In the genomic region with DNA sequence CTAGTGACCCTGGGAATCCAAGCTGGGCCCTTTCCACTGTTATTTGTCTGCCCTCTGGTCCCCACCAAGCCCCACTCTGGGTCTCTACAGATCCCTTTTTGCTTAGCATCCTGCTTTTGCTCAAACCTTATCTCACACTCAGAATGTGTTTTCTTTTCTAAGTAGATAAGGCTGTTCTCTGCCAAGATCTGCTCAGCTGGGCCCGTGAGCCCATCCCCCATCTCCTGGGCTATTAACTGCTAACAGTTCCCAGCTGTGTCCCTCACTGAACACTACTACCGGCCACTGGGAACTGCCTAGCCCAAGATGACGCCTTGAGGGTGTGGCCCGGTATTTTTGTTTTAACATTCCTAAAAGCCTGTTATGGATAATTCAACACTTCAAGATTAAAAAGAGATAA, we compare ENCODE assay signal across 8 mouse cellular contexts. TPM values are rescaled to one million over a fixed set of nuclear protein-coding genes. Genes with fewer than 3 reads are reported as not detected.
DNase-seq lines count a peak whose midpoint lies in the region; ATAC-seq and TF ChIP-seq lines count a peak whose summit lies in the region.

No protein-coding gene starts in this region.

- no peaks in the 10 kb centered on the region for H3K36me3 ChIP-seq in heart, postnatal 0 days (replicated peaks; ENCODE audit: control insufficient read depth, insufficient read depth, low read length)
- no peaks in the 10 kb centered on the region for H3K36me3 ChIP-seq in liver, embryonic 11.5 days (ENCODE audit: control insufficient read depth, insufficient read depth, low read length)
- H3K36me3 ChIP-seq in forebrain, postnatal 0 days (ENCODE audit: insufficient read depth), result no peaks in the 10 kb centered on the region

- 0 out of 2 replicates have a peak, but pooled peaks have one; percentile 15 for ATAC-seq in common myeloid progenitor, adult 5-6 weeks (replicated peaks; ENCODE audit: low read depth, poor library complexity, severe bottlenecking)
- peak; percentile 69; the same call in 1 of the 2 replicates for ATAC-seq in heart, postnatal 0 days (ENCODE audit: insufficient read depth, low read depth)
- peak; percentile 82 for ATAC-seq in liver, embryonic 11.5 days (replicated peaks; ENCODE audit: low FRiP score)
- ATAC-seq in forebrain, postnatal 0 days, result no peak

- H3K9ac ChIP-seq in heart, postnatal 0 days (replicated peaks; ENCODE audit: low read depth, low read length), result no peak overlapping the region
- H3K9ac ChIP-seq in liver, embryonic 11.5 days (ENCODE audit: low read depth, low read length), result no peak overlapping the region
- no peak overlapping the region for H3K9ac ChIP-seq in forebrain, postnatal 0 days

- no peaks in the 10 kb centered on the region for H3K27me3 ChIP-seq in heart, postnatal 0 days (ENCODE audit: control insufficient read depth, insufficient read depth, low read length)
- H3K27me3 ChIP-seq in liver, embryonic 11.5 days (replicated peaks; ENCODE audit: control insufficient read depth, insufficient read depth, low read length), result no peaks in the 10 kb centered on the region
- H3K27me3 ChIP-seq in forebrain, postnatal 0 days (ENCODE audit: insufficient read depth, low read length), result no peaks in the 10 kb centered on the region

- WGBS in heart, postnatal 0 days, result 13% methylated on average over 4 of the region's 4 CpGs
- 8% methylated on average over 4 of the region's 4 CpGs for WGBS in liver, embryonic 11.5 days
- 46% methylated on average over 4 of the region's 4 CpGs for WGBS in forebrain, postnatal 0 days

- TF ChIP-seq EP300 in heart, postnatal 0 days (IDR thresholded peaks at IDR 0.05; ENCODE audit: low read depth), result no peak

- no peak overlapping the region for H3K4me3 ChIP-seq in heart, postnatal 0 days (ENCODE audit: low read depth, low read length)
- no peak overlapping the region for H3K4me3 ChIP-seq in liver, embryonic 11.5 days (ENCODE audit: low read depth, low read length)
- no peak overlapping the region for H3K4me3 ChIP-seq in forebrain, postnatal 0 days (ENCODE audit: low read depth, low read length)

- no peaks in the 10 kb centered on the region for H3K9me3 ChIP-seq in heart, postnatal 0 days (replicated peaks; ENCODE audit: control insufficient read depth, low read length)
- H3K9me3 ChIP-seq in liver, embryonic 11.5 days (ENCODE audit: control insufficient read depth, low read length), result no peaks in the 10 kb centered on the region
- no peaks in the 10 kb centered on the region for H3K9me3 ChIP-seq in forebrain, postnatal 0 days (ENCODE audit: low read length)

- H3K4me1 ChIP-seq in heart, postnatal 0 days (ENCODE audit: control insufficient read depth, insufficient read depth), result peaks cover 15% of the 10 kb centered on the region
- peaks cover 9% of the 10 kb centered on the region for H3K4me1 ChIP-seq in liver, embryonic 11.5 days (replicated peaks; ENCODE audit: control insufficient read depth, insufficient read depth, low read length)
- H3K4me1 ChIP-seq in forebrain, postnatal 0 days (ENCODE audit: insufficient read depth), result no peaks in the 10 kb centered on the region

- no peak overlapping the region for H3K4me2 ChIP-seq in heart, postnatal 0 days (ENCODE audit: low read depth, low read length)
- peak overlapping the region; percentile 16; the same call in 1 of the 2 replicates for H3K4me2 ChIP-seq in liver, embryonic 11.5 days
- no peak overlapping the region for H3K4me2 ChIP-seq in forebrain, postnatal 0 days (ENCODE audit: low read depth)

- peak; percentile 23 for DNase-seq in 3T3-L1 (ENCODE audit: low read depth, low spot score)
- peak; percentile 52 for DNase-seq in heart, postnatal 0 days (ENCODE audit: low spot score)
- no peak for DNase-seq in liver, embryonic 11.5 days (ENCODE audit: low spot score)
- peak; percentile 34 for DNase-seq in testis, postnatal 14 days (ENCODE audit: low spot score)
- no peak for DNase-seq in frontal cortex, postnatal 10 days (ENCODE audit: low spot score in 2 of 2)
- no peak for DNase-seq in forebrain, postnatal 0 days
- no peak for DNase-seq in thymus, postnatal 25 days

- no peak for TF ChIP-seq CTCF in heart, postnatal 0 days (IDR thresholded peaks at IDR 0.05; ENCODE audit: low read depth)
- TF ChIP-seq CTCF in forebrain, postnatal 0 days (IDR thresholded peaks at IDR 0.05; ENCODE audit: low read depth), result no peak

- H3K27ac ChIP-seq in heart, postnatal 0 days (ENCODE audit: low read depth), result peak overlapping the region; percentile 50
- no peak overlapping the region for H3K27ac ChIP-seq in liver, embryonic 11.5 days (ENCODE audit: low read depth, low read length)
- H3K27ac ChIP-seq in forebrain, postnatal 0 days (ENCODE audit: low read depth, low read length), result no peak overlapping the region

RNA-seq across cellular contexts. Expression of a gene that starts 8.8 kb away (rescaled TPM):
- 0.15 and 0.59 TPM in 2 replicates for total RNA-seq in common myeloid progenitor, adult 5-6 weeks (2017)
- total RNA-seq in heart, postnatal 0 days (2014; rRNA removed; ENCODE audit: low replicate concordance), result 101 and 127 TPM in 2 replicates
- 11.7 and 12.7 TPM in 2 replicates for polyA plus RNA-seq in heart, postnatal 0 days (2015; fragmentation: Nextera tagmentation; extraction: Ambion mirVana)
- 5.5 and 5.7 TPM in 2 replicates for polyA plus RNA-seq in liver, embryonic 11.5 days (2014; fragmentation: Nextera tagmentation; extraction: Ambion mirVana)
- 10.7 and 16.7 TPM in 2 replicates for total RNA-seq in forebrain, postnatal 0 days (2014; rRNA removed)
- 1.1 and 1.7 TPM in 2 replicates for polyA plus RNA-seq in forebrain, postnatal 0 days (2015; fragmentation: Nextera tagmentation; extraction: Ambion mirVana)

RNA-seq across cellular contexts. Expression of a gene that starts 11.7 kb away (rescaled TPM):
- total RNA-seq in common myeloid progenitor, adult 5-6 weeks (2017), result not detected in 2 replicates
- total RNA-seq in heart, postnatal 0 days (2014; rRNA removed; ENCODE audit: low replicate concordance), result not detected in 2 replicates
- polyA plus RNA-seq in heart, postnatal 0 days (2015; fragmentation: Nextera tagmentation; extraction: Ambion mirVana), result 0.42 and 0.51 TPM in 2 replicates
- 0.12 TPM in 1 of 2 replicates, not detected in the other for polyA plus RNA-seq in liver, embryonic 11.5 days (2014; fragmentation: Nextera tagmentation; extraction: Ambion mirVana)
- total RNA-seq in forebrain, postnatal 0 days (2014; rRNA removed), result 0.05 and 0.15 TPM in 2 replicates
- polyA plus RNA-seq in forebrain, postnatal 0 days (2015; fragmentation: Nextera tagmentation; extraction: Ambion mirVana), result 0.09 and 0.23 TPM in 2 replicates

Comparison
In these comparisons a context has a peak if more than half of its experiments do, and no peak if none do; other contexts are left out.
1. DNase-seq: peak in 3T3-L1 (single experiment), heart, postnatal 0 days (single experiment) and testis, postnatal 14 days (single experiment); none in liver, embryonic 11.5 days (single experiment), frontal cortex, postnatal 10 days (0 of 2), forebrain, postnatal 0 days (single experiment) and thymus, postnatal 25 days (single experiment).